Mouse (Mus musculus) monocyte, adult 5-6 weeks (primary cell): ENCODE measurements around the gene Zbtb18. TPM values are rescaled to one million over a fixed set of nuclear protein-coding genes. Genes with fewer than 3 reads are reported as not detected.
A peak's percentile ranks its signal among the peaks of the same experiment; 100 is the strongest.

Source experiments
- ATAC-seq: fragments of 153-309, 156-312 bp; replicated peaks from 2 replicates; pipeline ENCODE4 v1.8.0; 2017; ENCODE audit warnings: mild to moderate bottlenecking; ENCODE audit not compliant: low TSS enrichment, insufficient number of reproducible peaks, severe bottlenecking, poor library complexity, low FRiP score
- total RNA-seq: library from RNA; stranded (forward); fragments of 200-1000, 200-491, 200-594 nt; gene quantifications from 3 replicates; pipeline ENCODE4 v1.2.3, GENCODE M21; 2017

Gene Zbtb18
- total RNA-seq, result 21.8 to 50.1 TPM (median 31.3 TPM) in 3 replicates

DNA sequence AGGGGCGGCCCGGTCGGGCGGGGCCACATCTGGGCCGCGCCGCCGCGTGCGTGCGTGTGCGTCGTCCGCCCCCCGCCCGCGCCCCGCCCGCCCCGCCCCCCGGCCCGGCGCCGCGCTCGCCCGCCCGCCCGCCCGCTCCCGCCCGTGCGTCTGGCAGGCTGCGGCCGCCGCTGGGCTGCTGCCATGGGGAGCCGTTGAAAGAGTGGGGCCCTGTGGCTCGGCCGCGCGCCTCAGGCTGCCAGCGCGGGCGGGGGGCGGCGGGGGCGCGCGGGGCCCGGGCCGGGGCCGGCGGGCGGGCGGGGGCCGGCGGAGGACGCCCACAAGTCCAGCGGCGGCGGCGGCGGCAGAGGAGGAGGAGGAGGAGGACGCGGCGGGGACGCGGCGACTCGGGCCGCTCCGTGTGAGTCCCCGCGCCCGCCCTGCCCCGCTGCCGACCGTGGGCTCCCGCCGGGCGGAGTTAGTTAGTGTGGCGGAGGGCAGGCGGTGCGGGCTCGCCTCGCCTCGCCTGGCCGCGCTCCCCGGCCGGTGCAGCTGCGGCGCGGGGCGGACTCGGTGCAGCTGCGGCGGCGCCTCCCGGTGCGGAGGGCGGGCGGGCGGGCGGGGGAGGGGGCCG lies at the start of gene Zbtb18:
TSS of gene Zbtb18 (plus strand) at position 156 of the 613 bp plus-strand sequence.
- no peak for ATAC-seq

DNA sequence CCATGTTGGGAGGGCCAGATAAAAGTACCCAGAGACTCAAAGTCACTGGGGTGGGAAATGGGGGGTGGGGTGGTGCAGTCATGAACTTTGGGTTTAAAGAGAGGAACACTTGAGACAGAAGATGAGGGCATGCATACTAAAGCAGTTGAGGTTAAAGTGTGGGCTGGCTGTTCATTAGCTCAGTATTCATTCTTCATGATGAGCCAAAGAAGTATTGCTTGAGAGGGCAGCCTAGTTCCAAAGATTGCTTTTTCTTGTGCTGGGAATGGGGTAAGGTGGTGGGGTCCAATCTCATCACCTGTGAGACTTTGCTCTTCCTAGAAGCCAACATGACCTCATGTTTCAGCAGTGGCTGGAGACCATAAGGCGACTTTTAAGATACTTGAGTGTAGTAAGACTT lies 44.7 kb upstream of the Zbtb18 start:
- ATAC-seq, result no peak

DNA sequence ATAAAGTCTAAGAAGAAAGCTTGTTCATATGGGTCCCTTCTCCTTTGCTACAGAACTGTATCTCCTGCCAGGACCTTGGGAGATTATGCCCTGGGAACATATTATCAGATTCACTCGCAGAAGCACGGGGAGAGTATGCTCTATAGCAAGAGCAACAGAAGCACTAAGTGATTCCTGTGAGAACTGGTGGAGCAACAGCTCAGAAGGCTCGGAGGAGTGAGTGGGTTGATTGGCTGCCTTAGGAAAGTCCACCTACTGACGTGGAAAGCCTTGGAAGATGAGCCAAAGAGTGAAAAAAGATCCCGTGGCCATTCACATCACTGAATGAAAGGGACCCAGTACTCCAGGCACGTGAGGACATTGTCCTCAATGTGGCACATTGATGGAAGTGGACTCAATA lies 37.0 kb upstream of the Zbtb18 start:
- no peak for ATAC-seq

DNA sequence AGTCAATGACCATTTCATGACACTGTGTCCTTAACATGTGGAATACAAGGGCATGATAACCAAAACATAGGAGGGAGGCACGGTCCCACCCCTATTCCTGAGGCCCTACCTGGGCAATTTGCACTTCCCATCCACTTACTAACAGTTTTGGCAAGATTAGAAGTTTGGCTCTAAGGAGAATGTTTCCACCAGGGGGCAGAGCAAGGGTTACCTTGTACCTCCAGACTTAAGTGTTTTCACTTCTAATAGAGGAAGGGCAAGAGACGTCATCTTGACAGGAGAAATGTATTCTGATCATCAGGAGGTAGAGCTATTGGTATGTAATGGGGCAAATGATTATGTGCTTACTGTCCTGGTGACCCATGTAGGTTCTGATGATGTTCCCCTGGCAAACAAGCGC lies 33.5 kb upstream of the Zbtb18 start:
- ATAC-seq, result peak; percentile 59

DNA sequence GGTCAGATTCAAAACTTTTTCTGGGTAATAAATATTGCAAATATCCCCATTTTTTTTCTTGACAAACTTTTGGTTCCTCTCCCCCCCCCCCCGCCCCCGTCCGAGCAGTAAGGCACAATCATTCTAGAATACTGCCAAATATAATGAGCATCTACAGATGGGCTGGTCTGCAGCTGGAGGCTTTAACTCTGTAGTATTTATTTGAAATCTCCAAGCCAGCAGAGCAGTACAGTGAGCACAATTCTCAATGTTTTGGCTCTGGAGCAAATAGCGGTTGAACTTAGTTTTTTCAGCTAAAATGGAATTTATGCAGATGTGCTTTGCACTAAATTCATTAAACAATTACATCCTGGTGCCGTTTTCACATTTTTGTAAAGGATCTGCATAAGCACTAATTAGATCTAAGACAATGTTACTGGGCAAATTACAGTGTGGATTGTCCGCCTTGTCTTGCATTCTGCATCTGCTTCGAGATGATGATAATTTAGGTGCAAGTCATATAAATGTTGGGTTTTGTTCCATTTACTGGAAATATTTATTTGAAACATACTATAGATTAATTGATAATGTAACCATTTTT lies 31.3 kb upstream of the Zbtb18 start:
- ATAC-seq, result no peak

DNA sequence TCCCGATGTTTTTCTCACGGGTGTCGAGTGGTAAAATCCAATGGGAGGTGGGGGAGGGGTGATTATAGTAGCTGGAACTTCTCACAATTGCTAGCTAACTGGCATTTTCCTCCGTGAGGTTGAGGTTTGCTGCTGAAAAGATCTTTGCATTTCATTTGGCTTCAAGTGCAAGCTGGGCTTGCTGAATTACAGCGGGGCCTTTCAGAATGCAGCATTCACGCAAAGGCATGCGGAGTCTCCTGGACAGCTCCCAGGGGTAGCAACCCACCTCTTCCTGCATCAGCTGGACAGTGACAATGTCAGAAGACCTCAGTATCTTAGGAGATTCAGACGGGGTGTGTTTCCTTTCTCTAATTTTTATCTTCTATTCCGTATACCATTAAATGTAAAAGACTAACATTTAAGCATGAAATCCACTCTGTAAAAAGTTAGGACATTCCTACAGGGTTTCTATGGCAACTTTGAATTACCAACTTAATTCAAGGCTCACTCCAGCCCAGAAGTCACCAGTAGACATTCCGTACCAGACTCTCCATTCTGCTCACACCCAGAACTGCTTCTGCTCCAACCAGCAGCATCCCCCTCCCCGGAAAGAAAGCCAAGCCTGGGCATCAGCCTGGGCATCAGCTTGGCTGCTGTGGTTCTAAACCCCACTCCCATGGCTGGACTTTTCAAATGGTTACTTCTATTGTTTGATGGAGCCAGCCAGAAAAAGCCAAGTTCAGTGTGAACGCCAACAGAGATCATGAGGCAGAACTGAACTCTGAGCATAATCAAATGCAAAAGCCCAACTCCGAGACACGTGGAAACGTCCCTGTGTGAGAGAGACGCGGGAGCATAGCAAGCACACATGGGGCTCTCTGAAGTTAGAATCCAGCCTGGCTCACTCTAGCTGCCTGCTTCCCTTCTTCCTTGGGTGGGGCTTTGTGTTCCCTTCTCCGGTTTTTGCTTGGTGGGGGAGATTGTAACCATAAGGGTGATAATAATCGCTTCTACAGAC lies 30.5 kb upstream of the Zbtb18 start:
- ATAC-seq, result no peak

DNA sequence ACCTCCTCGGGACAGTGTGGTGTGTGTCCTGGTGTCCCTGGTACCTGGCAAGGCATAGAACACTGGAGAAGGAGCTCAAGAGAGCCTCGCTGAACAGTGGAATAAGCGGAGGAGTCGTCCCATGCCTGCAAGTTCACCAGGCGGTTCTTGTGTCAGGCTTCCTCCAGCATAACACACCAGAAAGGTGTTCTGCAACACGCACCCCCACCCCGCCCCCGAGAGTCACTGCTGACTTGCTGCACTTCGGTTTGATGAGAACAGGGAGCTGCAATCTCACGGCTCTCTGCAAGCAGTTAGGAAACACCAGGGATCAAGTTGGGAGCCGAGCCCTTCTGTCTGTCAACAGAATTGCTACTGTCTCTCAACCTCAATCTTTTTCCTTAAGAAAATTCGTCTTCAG lies 22.8 kb upstream of the Zbtb18 start:
- no peak for ATAC-seq

DNA sequence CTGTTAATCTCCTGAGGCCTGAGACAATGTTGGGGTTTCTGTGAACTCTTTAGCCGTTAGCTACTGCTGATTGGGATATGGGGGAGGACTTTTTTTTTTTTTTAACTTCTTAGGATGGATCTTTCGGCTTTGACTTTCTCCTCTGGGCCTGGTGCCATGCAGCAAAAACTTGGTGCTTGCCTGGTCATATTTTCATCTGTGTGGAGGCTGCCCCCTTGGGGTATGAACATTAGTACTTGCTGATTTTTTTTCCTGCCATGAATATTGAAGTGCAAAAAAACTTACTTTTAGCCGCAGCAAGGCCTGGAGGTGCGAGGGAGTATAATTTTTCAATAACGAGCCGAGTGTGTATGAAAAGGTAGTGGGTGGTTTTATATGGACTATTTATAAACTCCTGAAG lies 22.0 kb upstream of the Zbtb18 start:
- ATAC-seq, result no peak

DNA sequence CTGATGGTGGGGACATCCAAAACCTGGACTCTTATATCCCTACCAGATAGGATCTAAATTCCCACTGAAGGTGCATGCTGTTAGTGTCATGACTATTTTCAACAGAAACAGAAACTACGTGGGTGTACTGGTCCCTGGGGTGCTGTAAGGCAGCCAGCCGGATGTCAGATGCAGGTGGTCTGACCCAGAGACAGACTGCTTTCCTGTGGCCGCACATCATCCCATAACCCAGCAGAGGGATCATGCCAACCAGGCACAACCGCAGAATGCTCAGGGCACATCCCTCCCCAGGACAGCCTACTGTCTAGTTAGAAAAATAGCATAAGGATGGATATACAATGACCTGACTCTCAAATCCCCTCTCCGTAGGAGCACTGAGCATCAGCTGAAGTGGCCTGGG lies 14.3 kb upstream of the Zbtb18 start:
- ATAC-seq, result 0 out of 2 replicates have a peak, but pooled peaks have one; percentile 53

DNA sequence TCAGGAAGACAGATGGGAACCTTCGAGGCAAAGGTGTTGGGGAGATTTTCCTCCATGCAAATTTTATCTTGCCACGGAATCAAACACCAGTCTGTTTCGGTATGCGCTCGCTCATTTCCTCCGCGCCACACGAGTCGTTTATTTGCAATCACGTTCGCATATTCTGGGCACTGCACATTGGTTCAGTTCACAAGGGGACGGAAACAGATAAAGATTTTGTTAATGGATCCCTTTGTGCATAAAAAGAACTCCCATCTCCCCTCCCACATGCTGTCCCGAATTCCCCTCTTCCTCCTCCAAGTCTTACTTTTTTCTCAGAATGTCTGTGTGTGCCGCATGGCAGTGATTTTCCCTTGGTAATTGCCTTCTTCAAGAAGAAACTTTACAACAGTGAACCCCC lies 13.8 kb upstream of the Zbtb18 start:
- ATAC-seq, result no peak

DNA sequence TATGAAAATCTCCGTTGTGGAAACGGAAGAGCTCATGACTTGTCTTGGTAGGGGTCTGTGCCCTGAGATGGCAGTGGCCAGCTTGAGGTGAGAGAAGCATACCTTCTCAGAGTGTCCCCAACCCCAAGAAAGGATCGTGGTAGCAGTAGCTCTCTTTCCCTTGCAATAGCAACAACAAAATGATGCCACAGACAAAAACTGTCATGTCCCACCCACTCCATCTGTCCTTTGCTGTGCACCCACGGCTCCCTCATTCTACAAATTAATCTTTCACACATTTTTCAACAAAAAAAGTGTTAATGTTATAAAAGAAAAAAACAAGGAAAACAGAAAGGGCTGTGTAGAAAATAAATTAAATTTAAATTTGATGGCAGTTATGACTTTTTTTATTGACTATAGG lies 13.1 kb upstream of the Zbtb18 start:
- ATAC-seq, result no peak

DNA sequence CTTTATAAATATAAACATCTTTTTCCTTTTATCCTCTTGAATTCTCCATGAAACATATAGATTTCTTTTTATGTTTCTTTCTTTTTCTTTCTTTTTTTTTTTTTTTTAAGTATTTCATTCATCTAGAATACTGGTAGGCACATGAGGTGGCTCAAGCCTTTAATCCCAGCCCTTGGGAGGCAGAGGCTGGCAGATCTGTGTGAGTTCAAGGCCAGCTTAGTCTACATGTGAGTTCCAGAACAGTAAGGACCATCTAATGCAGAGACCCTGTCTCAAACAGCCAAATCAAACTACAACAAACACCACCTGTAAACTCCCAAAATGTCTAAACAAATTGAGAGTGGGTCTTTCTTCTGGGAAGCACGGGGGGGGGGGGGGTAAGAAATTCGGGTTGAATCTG lies 1.7 kb upstream of the Zbtb18 start:
- ATAC-seq, result no peak

DNA sequence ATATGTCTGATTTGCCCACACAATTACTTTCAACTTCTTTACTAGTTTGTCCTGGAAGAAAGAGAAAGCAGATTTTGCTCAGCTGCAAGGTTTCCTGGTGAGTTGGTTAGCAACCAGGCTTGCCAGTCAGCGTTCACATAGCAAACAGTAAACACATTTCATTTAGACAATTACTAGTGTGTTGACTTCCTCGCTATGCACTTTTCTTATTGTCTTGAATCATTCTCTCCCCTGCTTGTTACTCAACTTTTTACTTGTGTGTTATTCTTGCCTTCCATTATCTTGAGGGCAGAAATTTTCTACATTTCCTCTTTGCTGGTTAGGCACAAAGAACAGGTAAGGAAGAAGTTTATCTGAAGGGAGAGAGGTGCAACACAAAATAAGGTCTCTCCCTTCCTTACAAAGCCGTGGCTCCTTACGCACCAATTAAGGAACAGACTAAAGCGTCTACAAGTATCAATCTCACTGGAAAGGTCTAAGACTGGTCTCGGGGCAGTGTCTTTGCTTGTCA lies 1.1 kb upstream of the Zbtb18 start:
- no peak for ATAC-seq

DNA sequence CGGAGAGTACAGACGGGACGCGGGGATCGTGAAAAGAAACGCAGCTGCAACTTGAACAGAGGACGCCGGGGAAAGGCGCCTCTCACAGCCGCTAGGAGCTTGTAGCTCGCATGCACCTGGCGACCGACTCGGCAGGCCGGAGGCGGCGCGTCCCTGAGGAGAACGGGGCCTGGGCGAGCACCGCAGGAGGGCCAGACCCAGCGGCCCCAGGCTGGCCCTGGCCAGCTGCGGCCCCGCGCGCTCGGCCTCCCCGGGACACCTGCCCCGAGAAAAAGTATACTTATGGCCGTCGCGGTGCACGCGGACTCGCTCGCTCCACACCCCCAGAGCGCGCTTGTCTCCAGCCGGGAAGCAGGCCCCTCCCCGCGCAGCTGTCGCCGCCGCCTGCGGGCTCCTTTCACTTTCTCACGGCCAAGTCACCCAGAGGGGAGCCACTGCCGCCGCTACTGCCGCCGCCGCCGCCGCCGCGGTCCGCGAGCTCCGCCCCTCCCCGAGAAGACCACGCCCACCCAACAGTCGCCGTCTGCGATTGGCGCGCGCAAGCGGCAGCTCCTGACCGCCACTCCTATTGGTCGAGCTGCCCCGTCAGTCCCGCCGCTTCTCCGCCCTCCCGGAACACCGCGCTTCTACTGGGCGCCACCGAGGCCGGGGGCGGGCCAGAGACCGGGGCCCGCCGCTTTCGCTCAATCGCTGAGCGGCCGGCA lies 507 bp upstream of the Zbtb18 start:
- peak; percentile 95 for ATAC-seq

DNA sequence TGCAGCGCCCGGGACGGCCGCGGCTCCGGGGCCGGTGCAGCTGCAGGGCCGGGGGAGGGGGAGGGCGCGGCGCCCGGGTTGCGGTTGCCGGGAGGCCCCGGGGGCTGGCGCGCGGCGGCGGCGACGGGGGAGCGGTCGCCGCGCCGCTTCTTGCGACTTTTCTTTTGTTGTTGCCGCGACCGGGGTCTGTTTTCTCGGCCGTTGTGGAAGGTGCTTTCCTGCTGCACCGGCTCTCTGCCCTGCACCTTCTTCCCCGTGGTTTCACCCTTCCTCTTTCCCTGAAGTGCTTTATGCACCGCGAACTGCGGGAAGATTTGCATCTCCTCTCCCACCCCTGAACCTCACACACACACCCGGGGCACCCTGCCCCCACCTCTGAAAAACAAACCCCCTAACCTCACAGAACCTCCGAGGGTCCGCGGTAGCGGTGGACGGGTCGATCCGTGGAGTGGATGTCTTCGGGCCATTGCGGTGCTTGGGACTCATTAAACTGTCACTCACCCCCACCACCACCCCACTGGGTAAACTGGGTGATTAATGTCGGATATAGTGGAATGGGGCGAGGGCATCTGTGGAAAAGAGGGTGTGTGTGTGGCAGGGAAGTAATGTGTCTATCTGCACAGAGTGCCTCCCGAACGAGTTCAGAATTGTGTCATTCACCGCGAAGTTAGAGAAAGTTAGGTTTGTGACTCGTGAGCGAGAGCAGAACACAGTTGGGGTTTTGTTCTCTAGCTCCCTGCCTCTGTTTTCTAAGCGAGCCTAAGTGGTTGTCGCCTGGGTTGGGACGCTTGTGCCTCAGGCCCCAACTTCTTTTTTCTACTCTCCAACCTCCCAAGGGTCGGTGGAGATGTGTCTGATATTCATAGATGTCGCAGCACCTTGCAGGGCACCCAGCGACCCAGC lies 921 bp downstream of the Zbtb18 start:
- ATAC-seq, result peak; percentile 28; the same call in 1 of the 2 replicates

DNA sequence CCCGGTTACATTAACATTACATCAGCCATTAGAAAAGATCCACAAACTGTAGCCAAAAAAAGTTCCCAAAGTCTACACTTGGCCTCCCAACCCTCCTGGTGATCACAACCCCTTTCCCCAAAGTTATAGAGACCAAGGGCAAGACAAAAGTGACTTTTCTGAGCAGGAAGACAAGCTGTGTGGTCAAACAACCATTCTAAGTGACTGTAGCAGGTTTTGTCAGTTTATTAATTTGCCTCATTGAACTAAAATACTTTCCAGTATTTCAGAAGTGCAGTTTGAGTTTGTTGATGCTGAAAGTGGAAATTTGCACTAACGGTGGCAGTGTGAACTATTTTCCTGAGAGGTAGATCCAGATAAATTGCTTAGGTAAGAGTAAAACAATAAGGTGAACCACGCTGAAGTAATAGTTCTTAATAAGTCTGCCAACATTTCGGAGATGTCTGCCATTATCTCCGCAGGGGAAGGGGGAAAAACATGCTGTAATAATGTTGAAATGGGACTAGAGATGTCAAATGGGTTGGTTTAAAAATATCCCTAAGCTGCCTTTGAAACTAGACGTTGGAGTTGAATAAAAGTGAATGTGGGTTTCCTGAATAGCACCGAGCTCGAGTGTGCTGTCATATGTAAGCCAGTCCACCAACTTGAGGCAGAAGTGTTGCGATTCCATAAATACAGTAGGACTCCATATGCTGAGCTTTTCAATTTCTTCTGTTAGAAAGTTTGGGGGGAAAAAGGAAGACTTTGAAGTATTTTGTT lies 1.8 kb downstream of the Zbtb18 start:
- no peak for ATAC-seq

DNA sequence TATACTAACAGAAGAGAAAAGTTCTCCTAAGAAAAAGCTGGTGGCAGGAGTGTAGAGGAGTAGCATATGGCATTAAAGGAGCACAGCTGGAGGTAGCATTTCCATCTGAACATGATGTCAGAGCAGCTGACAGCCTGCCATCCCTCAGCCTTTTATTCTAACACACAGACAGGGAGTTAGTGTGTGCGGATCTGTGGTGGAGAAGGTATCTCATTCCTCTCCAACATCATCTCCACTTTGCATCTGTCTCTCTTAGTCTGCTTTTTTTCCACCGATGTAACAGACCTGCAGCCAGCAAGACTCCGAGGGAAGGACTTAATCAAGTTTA lies 2.3 kb downstream of the Zbtb18 start:
- no peak for ATAC-seq
